Mouse (Mus musculus) liver, embryonic 13.5 days (tissue): ENCODE measurements around the gene Slc26a10. TPM values are rescaled to one million over a fixed set of nuclear protein-coding genes. Genes with fewer than 3 reads are reported as not detected.

ENCODE experiments used
- ATAC-seq: fragments of 200-750 bp; cut with Nextera tagmentation; 2 replicates; pipeline ENCODE4 v1.8.0; 2017; ENCODE audit warnings: low read depth, mild to moderate bottlenecking, moderate number of reproducible peaks, moderate library complexity
- DNase-seq: peaks from one replicate; pipeline ENCODE4 v3.0.0; 2022
- H3K27ac ChIP-seq: fragments of 300-500 bp; sonication (generic); 2 replicates; pipeline ENCODE4 v1.5.1; 2015; ENCODE audit warnings: moderate library complexity, mild to moderate bottlenecking, inconsistent platforms
- H3K27me3 ChIP-seq: fragments of 300-500 bp; sonication (generic); 2 replicates; pipeline ENCODE4 v1.6.1; 2015; ENCODE audit warnings: mild to moderate bottlenecking, inconsistent platforms
- H3K36me3 ChIP-seq: fragments of 300-500 bp; sonication (generic); 2 replicates; pipeline ENCODE4 v1.6.1; 2015; ENCODE audit warnings: mild to moderate bottlenecking, inconsistent platforms
- H3K4me1 ChIP-seq: fragments of 300-500 bp; sonication (generic); replicated peaks from 2 replicates; pipeline ENCODE4 v1.6.1; 2015; ENCODE audit warnings: inconsistent platforms
- H3K4me2 ChIP-seq: fragments of 300-500 bp; sonication (generic); 2 replicates; pipeline ENCODE4 v1.6.1; 2015; ENCODE audit warnings: inconsistent platforms, mild to moderate bottlenecking, moderate library complexity
- H3K4me3 ChIP-seq: fragments of 300-500 bp; sonication (generic); replicated peaks from 2 replicates; pipeline ENCODE4 v1.5.1; 2015; ENCODE audit warnings: mild to moderate bottlenecking, inconsistent platforms
- H3K9ac ChIP-seq: fragments of 300-500 bp; sonication (generic); 2 replicates; pipeline ENCODE4 v1.6.1; 2015; ENCODE audit warnings: mild to moderate bottlenecking, inconsistent platforms
- H3K9me3 ChIP-seq: fragments of 300-500 bp; sonication (generic); replicated peaks from 2 replicates; pipeline ENCODE4 v1.6.1; 2016; ENCODE audit warnings: inconsistent platforms
- WGBS: fragments of 180-500 bp; shearing (Covaris S2); methylation state at CpG from one replicate; pipeline ENCODE4 v1.1.7; 2015; ENCODE audit not compliant: insufficient replicate concordance; 5-methylcytosine and 5-hydroxymethylcytosine counted together
- polyA plus RNA-seq: library from polyadenylated mRNA; unstranded; fragments of >200 nt; fragmentation: Nextera tagmentation; extraction: Ambion mirVana; gene quantifications from 2 replicates; pipeline ENCODE4 v1.2.1, GENCODE M21; 2015

Slc26a10 gene
- polyA plus RNA-seq, 1 experiment from 2014 or later: 2.1 TPM

GRCm38 (mm10) chr10:127126579-127126978 is 53.9 kb downstream of the Slc26a10 start:
- H3K9ac ChIP-seq: 0 out of 2 replicates have a peak overlapping the region, but pooled peaks have one; percentile 35
- peak overlapping the region; percentile 21; the same call in 1 of the 2 replicates for H3K4me2 ChIP-seq
- H3K4me1 ChIP-seq: peaks cover 72% of the 10 kb centered on the region
- ATAC-seq (peak; percentile 40), DNase-seq (no peak)
- 20% methylated on average over 5 of the region's 5 CpGs for WGBS
- H3K4me3 ChIP-seq: no peak overlapping the region
- H3K27ac ChIP-seq: peak overlapping the region; percentile 83
- H3K36me3 ChIP-seq: no peaks in the 10 kb centered on the region
- no peaks in the 10 kb centered on the region for H3K9me3 ChIP-seq
- no peaks in the 10 kb centered on the region for H3K27me3 ChIP-seq

- peaks cover 79% of the 10 kb centered on the region for H3K4me1 ChIP-seq
- H3K9me3 ChIP-seq: no peaks in the 10 kb centered on the region
- ATAC-seq (no peak), DNase-seq (no peak)
- no peaks in the 10 kb centered on the region for H3K36me3 ChIP-seq
- no peak overlapping the region for H3K9ac ChIP-seq
- H3K27me3 ChIP-seq: no peaks in the 10 kb centered on the region
- 38% methylated on average over 9 of the region's 9 CpGs for WGBS
- H3K27ac ChIP-seq: peak overlapping the region; percentile 83
- no peak overlapping the region for H3K4me3 ChIP-seq
- H3K4me2 ChIP-seq: no peak overlapping the region
Observed at GRCm38 (mm10) chr10:127125210-127126001, 55.0 kb downstream of the Slc26a10 start.

- Histone ChIP-seq H3K9me3 (no peaks in the 10 kb centered on the region), H3K27ac (peak overlapping the region; percentile 81), H3K27me3 (no peaks in the 10 kb centered on the region), H3K4me1 (peaks cover 83% of the 10 kb centered on the region), H3K9ac (peak overlapping the region; percentile 49), H3K4me2 (peak overlapping the region; percentile 68), H3K36me3 (peaks cover 11% of the 10 kb centered on the region), H3K4me3 (peak overlapping the region; percentile 40)
- 17% methylated on average over 4 of the region's 4 CpGs for WGBS
- ATAC-seq (no peak), DNase-seq (peak; percentile 62)
Observed at GRCm38 (mm10) chr10:127123436-127123805, 57.0 kb downstream of the Slc26a10 start.

- DNase-seq: peak; percentile 75
- Histone ChIP-seq H3K4me1 (peaks cover 77% of the 10 kb centered on the region), H3K4me2 (peak overlapping the region; percentile 68), H3K36me3 (peaks cover 17% of the 10 kb centered on the region), H3K27me3 (no peaks in the 10 kb centered on the region), H3K27ac (peak overlapping the region; percentile 81), H3K4me3 (peak overlapping the region; percentile 40), H3K9ac (peak overlapping the region; percentile 49), H3K9me3 (no peaks in the 10 kb centered on the region)
- 17% methylated on average over 13 of the region's 13 CpGs for WGBS
- peak; percentile 66 for ATAC-seq
Observed at GRCm38 (mm10) chr10:127122784-127123435, 57.5 kb downstream of the Slc26a10 start.

GRCm38 (mm10) chr10:127122018-127122417 is 58.4 kb downstream of the Slc26a10 start:
- WGBS: 67% methylated on average over 3 of the region's 3 CpGs
- H3K4me2 ChIP-seq: peak overlapping the region; percentile 68
- no peak overlapping the region for H3K4me3 ChIP-seq
- peak overlapping the region; percentile 81 for H3K27ac ChIP-seq
- H3K9me3 ChIP-seq: no peaks in the 10 kb centered on the region
- no peak for ATAC-seq
- no peaks in the 10 kb centered on the region for H3K27me3 ChIP-seq
- H3K9ac ChIP-seq: peak overlapping the region; percentile 49; the same call in 1 of the 2 replicates
- H3K4me1 ChIP-seq: peaks cover 69% of the 10 kb centered on the region
- DNase-seq: no peak
- H3K36me3 ChIP-seq: peaks cover 25% of the 10 kb centered on the region

Other genes with a start within 250 kb of the Slc26a10 start
- 9.9 and 10.8 TPM in 2 replicates for gene Ctdsp2, start 201.9 kb downstream of the Slc26a10 start, polyA plus RNA-seq
- gene Avil, start 179.9 kb downstream of the Slc26a10 start, polyA plus RNA-seq: 0.08 and 0.12 TPM in 2 replicates
- 65.7 and 75.6 TPM in 2 replicates for gene Tsfm, start 149.8 kb downstream of the Slc26a10 start, polyA plus RNA-seq
- 28.3 and 29.5 TPM in 2 replicates for gene Mettl1, start 139.2 kb downstream of the Slc26a10 start, polyA plus RNA-seq
- 0.07 and 0.14 TPM in 2 replicates for gene Eef1akmt3, start 139.1 kb downstream of the Slc26a10 start, polyA plus RNA-seq
- gene Cyp27b1, start 132.4 kb downstream of the Slc26a10 start, polyA plus RNA-seq: not detected in 2 replicates
- gene March9, start 120.5 kb downstream of the Slc26a10 start, polyA plus RNA-seq: 0.07 TPM in 1 of 2 replicates, not detected in the other
- gene Cdk4, start 117.1 kb downstream of the Slc26a10 start, polyA plus RNA-seq: 645 and 664 TPM in 2 replicates
- 69.4 and 77.7 TPM in 2 replicates for gene Tspan31, start 110.4 kb downstream of the Slc26a10 start, polyA plus RNA-seq
- gene Agap2, start 105.4 kb downstream of the Slc26a10 start, polyA plus RNA-seq: 0.41 and 0.85 TPM in 2 replicates
- gene Os9, start 59.5 kb downstream of the Slc26a10 start, polyA plus RNA-seq: 45.6 and 49.0 TPM in 2 replicates
- 9.3 and 11.0 TPM in 2 replicates for gene B4galnt1, start 15.4 kb downstream of the Slc26a10 start, polyA plus RNA-seq
- 8.1 and 8.2 TPM in 2 replicates for gene Arhgef25, start 9.4 kb upstream of the Slc26a10 start, polyA plus RNA-seq
- 16.8 and 19.3 TPM in 2 replicates for gene Dtx3, start 15.1 kb upstream of the Slc26a10 start, polyA plus RNA-seq
- 39.8 and 45.8 TPM in 2 replicates for gene Pip4k2c, start 30.9 kb upstream of the Slc26a10 start, polyA plus RNA-seq
- gene Kif5a, start 82.7 kb upstream of the Slc26a10 start, polyA plus RNA-seq: 0.02 and 0.14 TPM in 2 replicates
- gene Dctn2, start 85.7 kb upstream of the Slc26a10 start, polyA plus RNA-seq: 80.0 and 80.1 TPM in 2 replicates
- gene Mbd6, start 108.4 kb upstream of the Slc26a10 start, polyA plus RNA-seq: 5.9 and 6.5 TPM in 2 replicates
- 150 and 166 TPM in 2 replicates for gene Mars, start 131.1 kb upstream of the Slc26a10 start, polyA plus RNA-seq
- gene Arhgap9, start 141.3 kb upstream of the Slc26a10 start, polyA plus RNA-seq: 14.0 and 15.1 TPM in 2 replicates
- 0.21 and 0.31 TPM in 2 replicates for gene Gli1, start 161.3 kb upstream of the Slc26a10 start, polyA plus RNA-seq
- 0.32 and 0.38 TPM in 2 replicates for gene Inhbe, start 173.8 kb upstream of the Slc26a10 start, polyA plus RNA-seq
- gene Inhbc, start 189.8 kb upstream of the Slc26a10 start, polyA plus RNA-seq: 1.6 and 2.0 TPM in 2 replicates
- gene R3hdm2, start 199.7 kb upstream of the Slc26a10 start, polyA plus RNA-seq: 14.4 and 15.3 TPM in 2 replicates